Mouse (Mus musculus): Measurements from ENCODE around the gene Diras2.

DNA sequence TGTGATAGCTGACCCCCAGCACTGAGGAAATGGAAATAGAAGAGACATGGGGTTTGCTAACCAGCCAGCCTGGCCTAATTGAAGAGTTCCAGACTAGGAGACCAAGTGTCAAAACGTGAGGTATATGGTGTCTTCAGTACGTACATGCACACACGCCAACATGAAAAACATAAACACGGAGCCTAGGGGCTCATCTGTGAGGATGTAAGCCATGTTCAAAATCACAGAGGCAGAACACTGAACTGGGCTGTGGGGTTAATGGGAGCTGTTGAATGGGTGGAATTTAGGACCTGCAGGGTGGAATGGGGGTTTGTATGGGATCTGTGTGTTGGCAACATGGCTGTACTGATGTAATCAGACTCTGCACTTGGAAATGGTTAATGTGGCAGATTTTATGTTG is 14.5 kb downstream of the Diras2 start:
- TF ChIP-seq CTCF (IDR thresholded peaks at IDR 0.05; ENCODE audit: low read depth) (no peak), EP300 (optimal IDR thresholded peaks at IDR 0.05) (no peak)

Data from stomach, postnatal 0 days (tissue).